Mouse (Mus musculus): ENCODE measurements at regions not wholly inside any gene's neighbourhood (a gene's known extent, or its start where the extent isn't known, plus 50 kb on each side); places are given as distances from the start of the nearest gene placed in this dataset.

- H3K4me1 ChIP-seq (ENCODE audit: control insufficient read depth, insufficient read depth, low read length), result no peaks in the 10 kb centered on the region
- H3K4me3 ChIP-seq (replicated peaks; ENCODE audit: control insufficient read depth, low read depth, low read length), result no peak overlapping the region
- H3K27ac ChIP-seq (ENCODE audit: control insufficient read depth, insufficient read depth, low read depth, low read length, poor library complexity), result no peak overlapping the region
- TF ChIP-seq POLR2A (IDR thresholded peaks at IDR 0.05; ENCODE audit: borderline replicate concordance, control insufficient read depth, low read depth, low read length) (no peak), CTCF (IDR thresholded peaks at IDR 0.05; ENCODE audit: control insufficient read depth, insufficient read depth, low read length) (no peak)
These were observed 489.5 kb downstream of the Nr2f2 start for GRCm38 (mm10) chr7:69877031-69877430.

GRCm38 (mm10) chr7:69865801-69866200 lies 500.7 kb downstream of the Nr2f2 start:
- no peak for TF ChIP-seq POLR2A (IDR thresholded peaks at IDR 0.05; ENCODE audit: borderline replicate concordance, control insufficient read depth, low read depth, low read length)
- no peak for TF ChIP-seq CTCF (IDR thresholded peaks at IDR 0.05; ENCODE audit: control insufficient read depth, insufficient read depth, low read length)
- Histone ChIP-seq H3K4me3 (replicated peaks; ENCODE audit: control insufficient read depth, low read depth, low read length) (no peak overlapping the region), H3K27ac (ENCODE audit: control insufficient read depth, insufficient read depth, low read depth, low read length, poor library complexity) (no peak overlapping the region), H3K4me1 (ENCODE audit: control insufficient read depth, insufficient read depth, low read length) (no peaks in the 10 kb centered on the region)
- WGBS, result 70% methylated on average over 3 of the region's 3 CpGs

GRCm38 (mm10) chr7:69844631-69845324 lies 521.8 kb downstream of the Nr2f2 start:
- TF ChIP-seq POLR2A (IDR thresholded peaks at IDR 0.05; ENCODE audit: borderline replicate concordance, control insufficient read depth, low read depth, low read length), result no peak
- TF ChIP-seq CTCF (IDR thresholded peaks at IDR 0.05; ENCODE audit: control insufficient read depth, insufficient read depth, low read length), result no peak
- WGBS, result 67% methylated on average over 19 of the region's 19 CpGs
- H3K4me1 ChIP-seq (ENCODE audit: control insufficient read depth, insufficient read depth, low read length), result no peaks in the 10 kb centered on the region

GRCm38 (mm10) chr7:69837379-69837778 lies 529.2 kb downstream of the Nr2f2 start:
- no peak overlapping the region for H3K4me3 ChIP-seq (replicated peaks; ENCODE audit: control insufficient read depth, low read depth, low read length)
- no peaks in the 10 kb centered on the region for H3K4me1 ChIP-seq (ENCODE audit: control insufficient read depth, insufficient read depth, low read length)
- WGBS, result 71% methylated on average over 5 of the region's 5 CpGs
- no peak overlapping the region for H3K27ac ChIP-seq (ENCODE audit: control insufficient read depth, insufficient read depth, low read depth, low read length, poor library complexity)
- TF ChIP-seq POLR2A (IDR thresholded peaks at IDR 0.05; ENCODE audit: borderline replicate concordance, control insufficient read depth, low read depth, low read length), result no peak
- no peak for TF ChIP-seq CTCF (IDR thresholded peaks at IDR 0.05; ENCODE audit: control insufficient read depth, insufficient read depth, low read length)

More at GRCm38 (mm10) chr7:69844631-69845324, 521.8 kb downstream of the Nr2f2 start:
- H3K27ac ChIP-seq (ENCODE audit: control insufficient read depth, insufficient read depth, low read depth, low read length, poor library complexity), result no peak overlapping the region
- no peak overlapping the region for H3K4me3 ChIP-seq (replicated peaks; ENCODE audit: control insufficient read depth, low read depth, low read length)

GRCm38 (mm10) chr7:69827251-69827650 lies 539.3 kb downstream of the Nr2f2 start:
- no peak for TF ChIP-seq POLR2A (IDR thresholded peaks at IDR 0.05; ENCODE audit: borderline replicate concordance, control insufficient read depth, low read depth, low read length)
- 52% methylated on average over 8 of the region's 8 CpGs for WGBS
- H3K4me3 ChIP-seq (replicated peaks; ENCODE audit: control insufficient read depth, low read depth, low read length), result no peak overlapping the region
- no peak overlapping the region for H3K27ac ChIP-seq (ENCODE audit: control insufficient read depth, insufficient read depth, low read depth, low read length, poor library complexity)
- no peaks in the 10 kb centered on the region for H3K4me1 ChIP-seq (ENCODE audit: control insufficient read depth, insufficient read depth, low read length)

GRCm38 (mm10) chr7:69820570-69820969 lies 546.0 kb downstream of the Nr2f2 start:
- WGBS, result 73% methylated on average over 2 of the region's 2 CpGs
- TF ChIP-seq CTCF (IDR thresholded peaks at IDR 0.05; ENCODE audit: control insufficient read depth, insufficient read depth, low read length) (no peak), POLR2A (IDR thresholded peaks at IDR 0.05; ENCODE audit: borderline replicate concordance, control insufficient read depth, low read depth, low read length) (no peak)
- Histone ChIP-seq H3K4me3 (replicated peaks; ENCODE audit: control insufficient read depth, low read depth, low read length) (no peak overlapping the region), H3K27ac (ENCODE audit: control insufficient read depth, insufficient read depth, low read depth, low read length, poor library complexity) (no peak overlapping the region), H3K4me1 (ENCODE audit: control insufficient read depth, insufficient read depth, low read length) (no peaks in the 10 kb centered on the region)

GRCm38 (mm10) chr7:69812301-69812700 lies 554.2 kb downstream of the Nr2f2 start:
- 76% methylated on average over 3 of the region's 3 CpGs for WGBS
- Histone ChIP-seq H3K4me3 (replicated peaks; ENCODE audit: control insufficient read depth, low read depth, low read length) (no peak overlapping the region), H3K27ac (ENCODE audit: control insufficient read depth, insufficient read depth, low read depth, low read length, poor library complexity) (no peak overlapping the region), H3K4me1 (ENCODE audit: control insufficient read depth, insufficient read depth, low read length) (no peaks in the 10 kb centered on the region)
- TF ChIP-seq CTCF (IDR thresholded peaks at IDR 0.05; ENCODE audit: control insufficient read depth, insufficient read depth, low read length) (no peak), POLR2A (IDR thresholded peaks at IDR 0.05; ENCODE audit: borderline replicate concordance, control insufficient read depth, low read depth, low read length) (no peak)

- no peak overlapping the region for H3K4me3 ChIP-seq (replicated peaks; ENCODE audit: control insufficient read depth, low read depth, low read length)
- TF ChIP-seq POLR2A (IDR thresholded peaks at IDR 0.05; ENCODE audit: borderline replicate concordance, control insufficient read depth, low read depth, low read length), result no peak
- TF ChIP-seq CTCF (IDR thresholded peaks at IDR 0.05; ENCODE audit: control insufficient read depth, insufficient read depth, low read length), result no peak
- WGBS, result 33% methylated on average over 5 of the region's 5 CpGs
- no peaks in the 10 kb centered on the region for H3K4me1 ChIP-seq (ENCODE audit: control insufficient read depth, insufficient read depth, low read length)
- no peak overlapping the region for H3K27ac ChIP-seq (ENCODE audit: control insufficient read depth, insufficient read depth, low read depth, low read length, poor library complexity)
These were observed 555.7 kb downstream of the Nr2f2 start for GRCm38 (mm10) chr7:69810873-69811272.

- TF ChIP-seq CTCF (IDR thresholded peaks at IDR 0.05; ENCODE audit: control insufficient read depth, insufficient read depth, low read length) (no peak), POLR2A (IDR thresholded peaks at IDR 0.05; ENCODE audit: borderline replicate concordance, control insufficient read depth, low read depth, low read length) (no peak)
- Histone ChIP-seq H3K27ac (ENCODE audit: control insufficient read depth, insufficient read depth, low read depth, low read length, poor library complexity) (no peak overlapping the region), H3K4me1 (ENCODE audit: control insufficient read depth, insufficient read depth, low read length) (no peaks in the 10 kb centered on the region), H3K4me3 (replicated peaks; ENCODE audit: control insufficient read depth, low read depth, low read length) (no peak overlapping the region)
- WGBS, result 50% methylated on average over 8 of the region's 8 CpGs
These were observed 559.3 kb downstream of the Nr2f2 start for GRCm38 (mm10) chr7:69807220-69807619.

All from bone marrow, adult 2 months (tissue).